Mouse (Mus musculus): ENCODE data around the gene Slc39a11. TPM values are rescaled to one million over a fixed set of nuclear protein-coding genes. Genes with fewer than 3 reads are reported as not detected.

Gene Slc39a11
- polyA plus RNA-seq, 1 experiment from 2014 or later = 41.6 TPM

- Histone ChIP-seq H3K9me3 (ENCODE audit: control insufficient read depth, low read length) (no peaks in the 10 kb centered on the region), H3K4me2 (ENCODE audit: low read length) (no peak overlapping the region), H3K27ac (ENCODE audit: low read length) (no peak overlapping the region), H3K36me3 (ENCODE audit: control insufficient read depth, insufficient read depth) (peaks cover 28% of the 10 kb centered on the region), H3K4me3 (replicated peaks; ENCODE audit: low read length) (no peak overlapping the region), H3K27me3 (replicated peaks; ENCODE audit: control insufficient read depth, insufficient read depth, low read length) (no peaks in the 10 kb centered on the region), H3K9ac (replicated peaks; ENCODE audit: low read depth, low read length) (no peak overlapping the region), H3K4me1 (replicated peaks; ENCODE audit: control insufficient read depth, insufficient read depth, low read length) (peaks cover 31% of the 10 kb centered on the region)
- 40% methylated on average over 8 of the region's 8 CpGs for WGBS
- no peak for ATAC-seq
Observed at GRCm38 (mm10) chr11:113651907-113652273, 2.0 kb upstream of the Slc39a11 start.

DNA sequence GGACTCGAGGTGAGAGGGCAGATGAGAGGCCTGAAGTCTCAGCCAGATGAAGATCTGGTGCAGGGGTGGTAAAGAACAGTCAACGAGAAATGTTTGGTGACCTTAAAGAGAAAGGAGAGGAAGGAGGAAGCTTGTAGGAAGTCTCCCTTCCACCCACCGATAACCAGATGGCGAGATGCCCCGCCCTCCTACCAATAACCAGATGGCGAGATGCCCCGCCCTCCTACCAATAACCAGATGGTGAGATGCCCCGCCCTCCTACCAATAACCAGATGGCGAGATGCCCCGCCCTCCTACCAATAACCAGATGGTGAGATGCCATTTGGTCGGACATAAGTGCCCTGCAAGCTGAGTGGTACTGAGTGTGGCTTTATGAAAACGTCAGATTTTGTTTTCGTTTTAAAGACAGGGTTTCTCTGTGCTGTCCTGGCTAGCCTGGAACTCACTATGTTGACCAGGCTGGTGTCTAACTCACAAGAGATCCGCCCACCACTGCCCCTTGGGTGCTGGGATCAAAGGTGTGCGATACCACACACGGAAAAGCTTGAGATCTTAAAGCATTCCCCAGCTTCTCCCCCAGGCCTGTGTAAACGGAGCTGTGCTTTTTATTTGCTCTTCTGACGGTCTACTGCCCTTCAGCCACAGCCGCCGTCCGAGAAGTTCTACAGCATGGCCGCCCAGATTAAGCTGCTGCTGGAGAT is 1.5 kb upstream of the Slc39a11 start:
- 76% methylated on average over 22 of the region's 22 CpGs for WGBS
- Histone ChIP-seq H3K36me3 (ENCODE audit: control insufficient read depth, insufficient read depth) (peaks cover 26% of the 10 kb centered on the region), H3K9ac (replicated peaks; ENCODE audit: low read depth, low read length) (no peak overlapping the region), H3K4me2 (ENCODE audit: low read length) (peak overlapping the region; percentile 12; the same call in 1 of the 2 replicates), H3K27me3 (replicated peaks; ENCODE audit: control insufficient read depth, insufficient read depth, low read length) (no peaks in the 10 kb centered on the region), H3K9me3 (ENCODE audit: control insufficient read depth, low read length) (no peaks in the 10 kb centered on the region), H3K4me3 (replicated peaks; ENCODE audit: low read length) (no peak overlapping the region), H3K4me1 (replicated peaks; ENCODE audit: control insufficient read depth, insufficient read depth, low read length) (peaks cover 29% of the 10 kb centered on the region), H3K27ac (ENCODE audit: low read length) (peak overlapping the region; percentile 49; the same call in 1 of the 2 replicates)
- no peak for ATAC-seq

DNA sequence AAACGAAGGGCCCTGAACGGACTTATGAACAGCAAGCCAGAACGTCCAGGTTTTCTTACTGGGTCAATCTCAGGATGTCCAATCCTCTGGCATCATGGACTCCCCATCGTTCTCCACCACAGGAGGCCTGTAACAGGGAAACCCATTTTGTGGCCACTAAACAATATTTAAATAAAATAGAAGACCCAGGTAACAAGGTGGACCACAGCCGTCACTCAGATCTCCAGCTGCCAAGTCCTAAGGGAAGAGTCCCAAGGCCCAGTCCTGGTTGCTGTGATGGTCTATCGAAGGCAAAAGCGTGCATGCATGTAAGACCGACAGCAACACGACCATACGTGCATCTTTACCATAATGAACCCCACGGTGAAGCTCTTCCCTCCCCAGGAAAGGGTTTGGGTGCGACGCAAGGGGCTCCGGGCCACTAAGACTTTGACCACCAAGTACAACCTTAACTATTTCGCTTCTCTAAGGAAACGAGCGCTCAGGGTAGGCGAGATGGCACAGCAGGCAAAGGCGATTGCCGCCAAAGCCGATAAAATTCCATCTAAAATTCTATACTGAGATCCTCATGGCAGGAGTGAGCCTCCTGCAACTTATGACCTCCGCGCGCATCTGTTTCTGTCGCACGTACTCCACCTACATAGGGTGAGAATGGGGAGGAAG is 1.1 kb downstream of the Slc39a11 start, which contains the start of gene Cog1:
Gene Cog1, plus strand, starts transcription at position 480 of the 663 bp plus-strand sequence.
- ATAC-seq = no peak
- Histone ChIP-seq H3K36me3 (ENCODE audit: control insufficient read depth, insufficient read depth) (peaks cover 15% of the 10 kb centered on the region), H3K9me3 (ENCODE audit: control insufficient read depth, low read length) (no peaks in the 10 kb centered on the region), H3K4me1 (replicated peaks; ENCODE audit: control insufficient read depth, insufficient read depth, low read length) (peaks cover 22% of the 10 kb centered on the region), H3K9ac (replicated peaks; ENCODE audit: low read depth, low read length) (peak within 1 kb of the TSS; percentile 95), H3K27me3 (replicated peaks; ENCODE audit: control insufficient read depth, insufficient read depth, low read length) (no peaks in the 10 kb centered on the region), H3K4me2 (ENCODE audit: low read length) (peak within 1 kb of the TSS; percentile 67), H3K4me3 (replicated peaks; ENCODE audit: low read length) (peak within 1 kb of the TSS; percentile 82), H3K27ac (ENCODE audit: low read length) (peak within 1 kb of the TSS; percentile 88)
- 45% methylated on average over 26 of the region's 26 CpGs for WGBS

DNA sequence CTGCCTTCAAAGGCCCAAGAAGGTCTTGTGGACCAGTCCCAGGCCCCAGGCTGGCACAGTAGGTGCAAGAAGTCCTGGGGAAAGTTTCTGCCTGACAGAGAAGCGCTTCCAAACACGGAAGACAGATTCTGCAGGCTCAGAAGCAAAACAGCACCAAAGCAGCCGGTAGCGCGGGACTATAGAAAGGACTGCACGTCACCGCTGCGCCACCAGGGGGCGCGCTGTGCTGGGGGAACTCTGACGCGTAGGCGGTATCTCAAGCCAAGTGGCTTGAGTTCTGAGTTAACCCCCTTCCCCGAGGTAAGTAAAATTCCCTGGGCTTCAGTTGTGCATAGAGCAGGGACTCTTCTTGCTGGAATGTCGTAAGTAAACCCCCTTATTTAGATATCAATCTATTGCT is 1.7 kb downstream of the Slc39a11 start:
- Histone ChIP-seq H3K9ac (replicated peaks; ENCODE audit: low read depth, low read length) (no peak overlapping the region; the same call in 1 of the 2 replicates), H3K4me1 (replicated peaks; ENCODE audit: control insufficient read depth, insufficient read depth, low read length) (peaks cover 22% of the 10 kb centered on the region), H3K9me3 (ENCODE audit: control insufficient read depth, low read length) (no peaks in the 10 kb centered on the region), H3K4me2 (ENCODE audit: low read length) (no peak overlapping the region; the same call in 1 of the 2 replicates), H3K36me3 (ENCODE audit: control insufficient read depth, insufficient read depth) (peaks cover 9% of the 10 kb centered on the region), H3K4me3 (replicated peaks; ENCODE audit: low read length) (no peak overlapping the region), H3K27ac (ENCODE audit: low read length) (no peak overlapping the region), H3K27me3 (replicated peaks; ENCODE audit: control insufficient read depth, insufficient read depth, low read length) (no peaks in the 10 kb centered on the region)
- WGBS = 2% methylated on average over 15 of the region's 15 CpGs
- ATAC-seq = no peak

DNA sequence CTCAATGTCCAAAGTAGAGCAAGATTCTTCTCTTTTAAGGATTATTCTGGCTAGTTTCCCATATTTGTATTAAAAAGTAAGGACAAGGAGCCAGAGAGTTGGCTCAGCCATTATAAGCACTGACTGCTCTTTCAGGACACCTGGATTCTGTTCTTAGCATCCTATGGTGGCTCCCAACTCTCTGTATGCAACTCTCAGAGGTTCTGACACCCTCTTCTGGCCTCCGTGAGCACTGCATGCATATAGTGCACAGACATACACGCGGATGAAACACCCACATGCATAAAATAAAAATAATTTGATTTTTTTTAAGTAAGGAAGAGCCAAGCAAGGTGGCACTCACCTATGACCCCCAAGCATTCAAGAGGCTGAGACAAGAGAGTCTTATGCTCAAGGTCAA is 4.7 kb downstream of the Slc39a11 start:
- WGBS = 83% methylated on average over 3 of the region's 3 CpGs

GRCm38 (mm10) chr11:113638680-113639079 is 11.2 kb downstream of the Slc39a11 start:
- WGBS = 89% methylated on average over 12 of the region's 12 CpGs
- ATAC-seq = no peak
- H3K9ac ChIP-seq (replicated peaks; ENCODE audit: low read depth, low read length) = no peak overlapping the region
- H3K36me3 ChIP-seq (ENCODE audit: control insufficient read depth, insufficient read depth) = no peaks in the 10 kb centered on the region
- no peaks in the 10 kb centered on the region for H3K9me3 ChIP-seq (ENCODE audit: control insufficient read depth, low read length)
- H3K27me3 ChIP-seq (replicated peaks; ENCODE audit: control insufficient read depth, insufficient read depth, low read length) = no peaks in the 10 kb centered on the region
- H3K4me1 ChIP-seq (replicated peaks; ENCODE audit: control insufficient read depth, insufficient read depth, low read length) = no peaks in the 10 kb centered on the region
- H3K4me3 ChIP-seq (replicated peaks; ENCODE audit: low read length) = no peak overlapping the region
- no peak overlapping the region for H3K4me2 ChIP-seq (ENCODE audit: low read length)
- H3K27ac ChIP-seq (ENCODE audit: low read length) = no peak overlapping the region

More for the DNA sequence above, 4.7 kb downstream of the Slc39a11 start:
- no peaks in the 10 kb centered on the region for H3K9me3 ChIP-seq (ENCODE audit: control insufficient read depth, low read length)
- no peak overlapping the region for H3K4me2 ChIP-seq (ENCODE audit: low read length)
- H3K27me3 ChIP-seq (replicated peaks; ENCODE audit: control insufficient read depth, insufficient read depth, low read length) = no peaks in the 10 kb centered on the region
- H3K9ac ChIP-seq (replicated peaks; ENCODE audit: low read depth, low read length) = no peak overlapping the region
- peaks cover 14% of the 10 kb centered on the region for H3K4me1 ChIP-seq (replicated peaks; ENCODE audit: control insufficient read depth, insufficient read depth, low read length)
- no peak overlapping the region for H3K4me3 ChIP-seq (replicated peaks; ENCODE audit: low read length)
- H3K36me3 ChIP-seq (ENCODE audit: control insufficient read depth, insufficient read depth) = no peaks in the 10 kb centered on the region
- ATAC-seq = no peak
- no peak overlapping the region for H3K27ac ChIP-seq (ENCODE audit: low read length)

DNA sequence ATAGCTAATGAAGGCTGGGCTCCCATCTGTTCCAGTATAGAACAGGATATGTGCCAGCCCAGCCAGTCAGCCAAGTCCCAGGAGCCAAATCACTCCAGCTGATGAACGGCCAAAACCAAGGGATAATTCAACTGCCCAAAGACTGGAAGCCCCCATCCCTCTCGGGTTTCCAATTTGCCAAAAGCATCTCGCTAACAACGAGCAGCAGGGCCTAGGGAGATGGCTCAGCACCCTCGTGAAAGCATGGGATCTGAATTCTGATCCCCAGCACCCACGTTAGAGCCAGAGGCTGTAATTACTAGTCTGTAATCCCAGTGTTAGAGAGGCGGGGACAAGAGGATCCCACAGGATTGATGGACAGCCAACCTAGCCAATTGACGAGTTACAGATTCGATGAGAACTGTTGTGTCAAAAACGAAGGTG is 15.2 kb downstream of the Slc39a11 start:
- Histone ChIP-seq H3K27ac (ENCODE audit: low read length) (no peak overlapping the region), H3K9me3 (ENCODE audit: control insufficient read depth, low read length) (no peaks in the 10 kb centered on the region), H3K4me3 (replicated peaks; ENCODE audit: low read length) (no peak overlapping the region), H3K9ac (replicated peaks; ENCODE audit: low read depth, low read length) (no peak overlapping the region), H3K4me2 (ENCODE audit: low read length) (no peak overlapping the region), H3K27me3 (replicated peaks; ENCODE audit: control insufficient read depth, insufficient read depth, low read length) (no peaks in the 10 kb centered on the region), H3K36me3 (ENCODE audit: control insufficient read depth, insufficient read depth) (no peaks in the 10 kb centered on the region), H3K4me1 (replicated peaks; ENCODE audit: control insufficient read depth, insufficient read depth, low read length) (no peaks in the 10 kb centered on the region; the same call in 1 of the 2 replicates)
- ATAC-seq = peak; percentile 68
- 55% methylated on average over 10 of the region's 10 CpGs for WGBS

DNA sequence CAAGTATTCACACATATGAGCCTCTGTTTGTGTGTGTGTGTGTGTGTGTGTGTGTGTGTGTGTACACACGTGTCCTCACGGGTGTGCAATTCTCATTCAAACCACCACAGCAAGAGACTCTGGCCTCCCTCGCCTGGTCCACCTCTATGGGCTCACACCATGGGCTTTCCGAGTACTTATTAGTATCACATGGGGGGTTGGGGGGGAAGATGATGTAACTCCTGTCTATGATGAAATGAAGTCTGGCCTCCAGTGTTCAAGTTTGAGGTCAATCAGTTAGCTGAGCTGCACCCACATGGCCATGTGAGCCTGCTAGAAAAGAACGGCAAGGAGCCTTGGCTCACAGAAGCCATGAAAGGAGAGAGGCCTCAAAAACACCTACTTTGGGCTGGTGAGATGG is 16.5 kb downstream of the Slc39a11 start:
- Histone ChIP-seq H3K9ac (replicated peaks; ENCODE audit: low read depth, low read length) (no peak overlapping the region), H3K36me3 (ENCODE audit: control insufficient read depth, insufficient read depth) (no peaks in the 10 kb centered on the region), H3K9me3 (ENCODE audit: control insufficient read depth, low read length) (no peaks in the 10 kb centered on the region), H3K27me3 (replicated peaks; ENCODE audit: control insufficient read depth, insufficient read depth, low read length) (no peaks in the 10 kb centered on the region), H3K27ac (ENCODE audit: low read length) (no peak overlapping the region), H3K4me2 (ENCODE audit: low read length) (no peak overlapping the region), H3K4me1 (replicated peaks; ENCODE audit: control insufficient read depth, insufficient read depth, low read length) (no peaks in the 10 kb centered on the region; the same call in 1 of the 2 replicates), H3K4me3 (replicated peaks; ENCODE audit: low read length) (no peak overlapping the region)
- ATAC-seq = no peak
- WGBS = 94% methylated on average over 5 of the region's 5 CpGs

- Histone ChIP-seq H3K9ac (replicated peaks; ENCODE audit: low read depth, low read length) (no peak overlapping the region), H3K36me3 (ENCODE audit: control insufficient read depth, insufficient read depth) (no peaks in the 10 kb centered on the region), H3K27me3 (replicated peaks; ENCODE audit: control insufficient read depth, insufficient read depth, low read length) (no peaks in the 10 kb centered on the region), H3K4me3 (replicated peaks; ENCODE audit: low read length) (no peak overlapping the region), H3K4me2 (ENCODE audit: low read length) (no peak overlapping the region), H3K4me1 (replicated peaks; ENCODE audit: control insufficient read depth, insufficient read depth, low read length) (no peaks in the 10 kb centered on the region; the same call in 1 of the 2 replicates), H3K9me3 (ENCODE audit: control insufficient read depth, low read length) (no peaks in the 10 kb centered on the region), H3K27ac (ENCODE audit: low read length) (no peak overlapping the region)
- no peak for ATAC-seq
- WGBS = 84% methylated on average over 7 of the region's 7 CpGs
Observed at GRCm38 (mm10) chr11:113632303-113632702, 17.6 kb downstream of the Slc39a11 start.

Measured in forebrain, embryonic 16.5 days (tissue).